Mouse (Mus musculus) lung, postnatal 14 days (tissue): ENCODE results near the gene Dapk2.

Experiments used
- DNase-seq: peaks from one replicate; pipeline ENCODE4 v3.0.0; 2021

The Dapk2 gene

GRCm38 (mm10) chr9:66144248-66144647 is 13.8 kb upstream of the Dapk2 start:
- DNase-seq, result peak; percentile 76

GRCm38 (mm10) chr9:66146141-66146540 is 11.9 kb upstream of the Dapk2 start:
- DNase-seq, result no peak

- no peak for DNase-seq
These were observed 6.0 kb upstream of the Dapk2 start for GRCm38 (mm10) chr9:66152011-66152410.

GRCm38 (mm10) chr9:66153594-66153993 is 4.4 kb upstream of the Dapk2 start:
- DNase-seq, result no peak

- no peak for DNase-seq
These were observed 4.0 kb upstream of the Dapk2 start for GRCm38 (mm10) chr9:66154013-66154412.

GRCm38 (mm10) chr9:66155534-66155933 is 2.5 kb upstream of the Dapk2 start:
- DNase-seq, result no peak

- no peak for DNase-seq
These were observed 935 bp downstream of the Dapk2 start for GRCm38 (mm10) chr9:66158885-66159430.

GRCm38 (mm10) chr9:66160155-66160554 is 2.1 kb downstream of the Dapk2 start:
- DNase-seq, result no peak

- no peak for DNase-seq
These were observed 5.0 kb downstream of the Dapk2 start for GRCm38 (mm10) chr9:66162995-66163394.

GRCm38 (mm10) chr9:66167222-66167621 is 9.2 kb downstream of the Dapk2 start:
- DNase-seq, result no peak

GRCm38 (mm10) chr9:66168233-66168632 is 10.2 kb downstream of the Dapk2 start:
- DNase-seq, result no peak

GRCm38 (mm10) chr9:66170506-66170905 is 12.5 kb downstream of the Dapk2 start:
- DNase-seq, result no peak

- DNase-seq, result no peak
These were observed 13.4 kb downstream of the Dapk2 start for GRCm38 (mm10) chr9:66171275-66171921.

- no peak for DNase-seq
These were observed 15.4 kb downstream of the Dapk2 start for GRCm38 (mm10) chr9:66173316-66173855.

GRCm38 (mm10) chr9:66174985-66175384 is 17.0 kb downstream of the Dapk2 start:
- DNase-seq, result no peak

- no peak for DNase-seq
These were observed 20.0 kb downstream of the Dapk2 start for GRCm38 (mm10) chr9:66177975-66178374.

GRCm38 (mm10) chr9:66179795-66180194 is 21.8 kb downstream of the Dapk2 start:
- peak; percentile 37 for DNase-seq

GRCm38 (mm10) chr9:66181126-66181825 is 23.3 kb downstream of the Dapk2 start:
- peak; percentile 48 for DNase-seq

GRCm38 (mm10) chr9:66181826-66182678 is 24.0 kb downstream of the Dapk2 start:
- DNase-seq, result no peak

- DNase-seq, result no peak
These were observed 24.6 kb downstream of the Dapk2 start for GRCm38 (mm10) chr9:66182679-66182993.

GRCm38 (mm10) chr9:66183023-66183422 is 25.0 kb downstream of the Dapk2 start:
- no peak for DNase-seq

- no peak for DNase-seq
These were observed 26.5 kb downstream of the Dapk2 start for GRCm38 (mm10) chr9:66184572-66184971.

GRCm38 (mm10) chr9:66186426-66186825 is 28.4 kb downstream of the Dapk2 start:
- no peak for DNase-seq
